Mouse (Mus musculus): ENCODE results near the gene Adamtsl5.

GRCm38 (mm10) chr10:80363734-80364133 lies 15.5 kb upstream of the Adamtsl5 start:
- TF ChIP-seq POLR2A (IDR thresholded peaks at IDR 0.05; ENCODE audit: extremely low read depth, insufficient read depth, low read length) (no peak), CTCF (IDR thresholded peaks at IDR 0.05; ENCODE audit: low read depth, low read length) (no peak)
